Mouse (Mus musculus): ENCODE measurements at regions not wholly inside any gene's neighbourhood (a gene's known extent, or its start where the extent isn't known, plus 50 kb on each side); places are given as distances from the start of the nearest gene placed in this dataset.
A peak's percentile ranks its signal among the peaks of the same experiment; 100 is the strongest.

- no peak for DNase-seq (ENCODE audit: low spot score in 2 of 2)
These were observed 127.0 kb downstream of the Gadd45g start for GRCm38 (mm10) chr13:51973461-51973860.

DNA sequence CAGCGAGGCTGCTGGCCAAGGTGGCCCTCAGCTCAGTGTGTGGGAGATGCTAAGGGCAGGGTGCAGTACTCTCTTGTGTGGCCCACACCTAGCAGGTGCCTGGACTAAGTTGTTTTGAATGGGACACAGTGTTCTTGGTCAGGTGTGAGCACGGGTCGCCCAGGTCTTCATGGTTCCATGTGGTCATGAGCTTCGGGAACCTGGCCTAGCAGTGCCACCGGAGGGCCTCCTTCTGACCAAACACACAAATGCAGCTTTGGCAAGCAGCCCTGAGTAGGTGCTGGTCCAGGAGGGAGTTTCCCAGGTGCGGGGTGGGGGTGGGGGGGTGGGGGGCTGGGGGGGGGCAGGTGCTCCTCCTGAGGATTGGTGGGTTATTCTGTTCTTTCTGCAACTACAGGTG lies 127.6 kb downstream of the Gadd45g start:
- no peak for DNase-seq (ENCODE audit: low spot score in 2 of 2)

- no peak for DNase-seq (ENCODE audit: low spot score in 2 of 2)
These were observed 128.9 kb downstream of the Gadd45g start for GRCm38 (mm10) chr13:51975330-51975729.

DNA sequence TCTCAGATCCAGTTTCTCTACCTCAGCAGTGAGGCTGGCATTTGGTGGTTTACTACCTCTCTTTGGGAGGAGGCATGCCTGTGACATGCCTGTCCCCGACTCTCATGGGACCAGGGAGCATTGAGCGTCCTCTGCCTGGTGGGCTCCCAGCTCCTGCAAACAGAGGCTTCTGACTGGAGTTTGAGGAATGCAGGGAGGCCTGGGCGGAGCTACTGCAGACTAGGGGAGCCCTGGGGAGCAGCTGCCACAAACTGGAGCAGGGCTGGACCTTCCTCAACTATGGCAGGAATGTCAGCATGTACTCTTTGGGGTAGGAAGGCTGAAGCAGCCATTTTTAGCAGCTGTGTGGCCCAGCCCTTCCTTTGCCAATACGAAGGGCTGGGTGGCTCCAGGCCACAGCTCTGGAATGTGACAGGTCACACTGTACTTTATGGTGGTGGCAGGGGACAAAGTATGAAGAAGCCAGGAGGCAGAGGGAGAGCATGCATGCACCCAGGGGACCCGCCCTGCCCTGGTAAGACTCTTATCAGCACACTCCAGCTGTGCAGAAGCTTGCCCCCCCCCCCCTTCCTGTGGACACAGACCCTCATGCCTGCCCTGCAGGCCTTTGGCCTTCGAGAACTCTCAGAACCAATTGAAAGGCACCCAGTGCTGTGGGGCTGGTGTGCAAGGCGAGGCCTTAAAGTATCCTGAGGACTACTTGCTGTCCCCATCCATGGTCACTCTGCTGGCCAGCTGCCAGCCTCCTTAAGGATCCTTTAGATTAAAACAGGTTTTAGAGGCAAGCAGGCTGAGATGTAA lies 129.5 kb downstream of the Gadd45g start:
- DNase-seq (ENCODE audit: low spot score in 2 of 2) = peak; percentile 65 to 78

DNA sequence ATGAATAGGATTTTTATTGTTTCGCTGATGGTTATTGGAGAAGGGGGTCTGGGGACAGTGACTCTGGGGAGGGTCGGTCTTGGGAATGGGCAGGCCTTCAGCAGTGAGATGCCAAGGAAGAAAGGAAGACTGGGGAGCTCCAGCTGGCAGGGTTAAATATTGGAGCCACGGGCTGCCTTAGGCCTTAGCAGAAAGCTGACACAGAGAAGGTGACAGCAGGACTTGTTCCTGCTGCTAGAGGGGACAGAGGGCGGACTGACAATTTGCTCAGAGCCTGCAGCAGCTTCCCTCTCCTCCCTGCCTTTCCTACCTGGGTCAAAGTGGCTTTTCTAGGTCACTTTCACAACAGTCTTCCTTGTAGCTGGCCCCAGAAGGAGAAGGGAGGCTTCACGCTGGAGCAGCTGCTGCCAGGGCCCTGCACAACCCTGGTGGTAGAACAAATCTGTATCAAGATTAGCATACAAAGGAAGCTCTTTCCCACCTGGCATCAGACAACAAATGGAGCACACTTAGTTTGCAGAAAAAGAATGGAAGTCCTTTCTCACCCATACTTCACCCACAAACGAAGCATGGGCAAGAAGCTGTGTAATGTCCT lies 130.2 kb downstream of the Gadd45g start:
- DNase-seq (ENCODE audit: low spot score in 2 of 2) = no peak

DNA sequence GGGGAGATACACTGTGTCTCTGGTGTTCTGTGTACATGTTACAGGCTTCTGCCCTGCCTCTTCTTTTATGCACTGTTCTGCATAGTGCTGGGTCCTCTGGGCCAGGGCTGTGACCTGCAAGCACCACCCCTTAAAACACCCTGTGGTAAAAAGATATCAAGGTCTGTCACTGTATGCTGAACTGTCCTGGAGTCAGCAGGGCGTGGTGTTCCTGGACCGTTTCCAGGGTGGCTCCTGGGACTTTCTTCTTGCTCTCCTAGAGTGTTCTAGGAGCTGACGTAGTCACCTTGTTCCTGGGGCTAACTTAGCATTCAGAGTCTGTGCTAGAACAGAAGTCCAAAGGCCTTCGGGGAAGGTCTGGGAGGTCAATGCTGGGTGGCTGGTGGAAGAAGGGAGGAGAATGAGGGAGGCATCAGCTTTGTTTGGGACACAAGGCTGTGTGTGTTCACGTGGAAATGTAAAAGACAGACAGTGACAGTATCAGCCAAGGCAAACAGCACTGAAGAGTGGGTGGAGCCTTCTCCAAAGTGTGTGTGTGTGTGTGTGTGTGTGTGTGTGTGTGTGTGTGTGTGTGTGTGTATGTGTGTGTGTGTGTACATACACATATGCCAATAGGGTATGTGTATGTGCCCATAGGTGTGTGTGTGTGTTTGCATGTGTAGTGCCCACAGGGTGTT lies 133.0 kb downstream of the Gadd45g start:
- DNase-seq (ENCODE audit: low spot score in 2 of 2) = peak; percentile 87

GRCm38 (mm10) chr13:51980344-51980743 lies 133.9 kb downstream of the Gadd45g start:
- DNase-seq (ENCODE audit: low spot score in 2 of 2) = no peak

GRCm38 (mm10) chr13:51983002-51983401 lies 136.5 kb downstream of the Gadd45g start:
- no peak for DNase-seq (ENCODE audit: low spot score in 2 of 2)

DNA sequence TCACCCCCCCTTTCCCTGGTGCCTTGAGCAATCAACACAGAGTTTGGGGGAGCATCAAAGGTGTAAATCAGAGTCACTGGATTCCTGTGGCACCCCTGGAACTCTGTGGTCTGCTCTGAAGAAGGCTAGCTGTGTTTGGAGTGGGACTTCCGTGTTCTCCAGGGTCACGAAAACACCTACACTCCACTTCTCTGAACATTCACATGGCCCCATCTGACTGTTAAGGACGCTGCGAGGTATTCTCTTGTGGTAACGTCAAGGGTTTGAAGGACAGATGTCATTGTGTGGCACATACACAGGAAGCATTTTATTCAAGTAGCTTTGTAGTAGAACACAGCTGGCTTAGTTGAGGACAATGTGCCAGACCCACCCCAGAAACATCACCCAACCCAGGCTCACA lies 137.1 kb downstream of the Gadd45g start:
- no peak for DNase-seq (ENCODE audit: low spot score in 2 of 2)

GRCm38 (mm10) chr13:51991339-51991738 lies 144.9 kb downstream of the Gadd45g start:
- DNase-seq (ENCODE audit: low spot score in 2 of 2) = no peak

DNA sequence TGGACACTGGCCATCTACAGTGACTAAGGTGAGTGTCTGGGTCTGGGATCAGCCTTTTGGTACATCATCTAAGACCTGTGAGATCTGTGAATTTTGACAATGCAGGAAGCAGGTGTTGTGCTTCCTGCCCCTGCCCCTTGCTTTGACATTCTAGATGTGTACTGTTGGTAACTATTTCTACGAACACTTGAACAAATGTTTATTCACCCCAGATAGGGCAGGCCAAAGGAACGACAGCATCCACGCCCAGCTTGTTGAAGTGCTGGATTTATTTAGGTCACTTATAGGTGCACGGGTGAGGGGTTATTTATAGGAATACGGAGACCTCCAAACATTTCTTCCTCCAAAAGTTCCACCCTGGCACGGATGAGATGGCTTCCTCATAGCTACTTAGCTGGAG lies 146.4 kb downstream of the Gadd45g start:
- no peak for DNase-seq (ENCODE audit: low spot score in 2 of 2)

GRCm38 (mm10) chr13:51996163-51996562 lies 149.7 kb downstream of the Gadd45g start:
- DNase-seq (ENCODE audit: low spot score in 2 of 2) = no peak

DNA sequence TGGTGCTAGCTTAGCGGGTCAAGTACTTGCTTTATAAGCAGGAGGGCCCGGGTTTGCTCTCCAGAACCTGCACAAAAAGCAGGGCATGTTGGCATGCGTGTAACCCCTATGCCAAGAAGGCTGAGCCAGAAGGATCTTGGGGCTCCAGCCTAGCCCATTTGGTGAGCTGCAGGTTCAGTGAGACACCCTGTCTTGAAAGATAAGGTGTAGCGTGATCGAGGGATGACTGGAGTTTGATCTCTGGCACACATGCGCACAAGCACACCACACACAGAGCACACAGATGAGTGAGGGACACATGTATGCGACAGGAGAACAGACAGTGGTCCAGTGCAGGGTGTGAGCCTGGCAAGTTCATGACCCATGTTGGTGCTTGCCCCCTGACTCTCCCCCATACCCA lies 152.1 kb downstream of the Gadd45g start:
- peak in 1 of 2 experiments; percentile 44 for DNase-seq (ENCODE audit: low spot score in 2 of 2)

GRCm38 (mm10) chr13:52001811-52002210 lies 155.3 kb downstream of the Gadd45g start:
- DNase-seq (ENCODE audit: low spot score in 2 of 2) = no peak

DNA sequence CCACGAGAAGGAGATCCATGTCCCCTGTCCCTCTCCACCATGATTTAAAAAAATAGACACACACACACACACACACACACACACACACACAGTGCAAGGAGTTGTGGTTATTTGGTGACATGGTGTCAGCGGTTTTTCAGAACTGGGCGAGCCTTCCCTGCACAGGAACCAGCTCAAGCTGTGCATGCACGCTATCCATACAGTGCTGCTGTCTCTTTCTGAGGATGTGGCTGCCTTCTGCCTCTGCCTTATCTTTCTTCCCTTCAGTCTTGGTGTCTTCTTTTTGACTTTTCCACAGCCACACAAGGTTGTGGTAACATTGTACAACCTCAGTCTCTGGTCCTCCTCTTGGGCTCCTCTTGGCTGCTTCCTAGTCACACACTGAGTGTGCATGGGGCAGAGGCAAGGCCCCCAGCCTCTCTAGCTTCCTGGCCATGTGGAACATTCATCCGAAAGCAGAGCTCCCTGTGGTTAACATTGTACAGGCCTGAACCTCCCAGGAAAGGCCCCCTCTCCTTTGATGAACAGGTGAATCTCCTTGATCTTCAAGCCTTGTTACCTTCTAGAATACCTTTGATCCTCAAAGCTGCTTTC lies 157.6 kb downstream of the Gadd45g start:
- no peak for DNase-seq (ENCODE audit: low spot score in 2 of 2)

DNA sequence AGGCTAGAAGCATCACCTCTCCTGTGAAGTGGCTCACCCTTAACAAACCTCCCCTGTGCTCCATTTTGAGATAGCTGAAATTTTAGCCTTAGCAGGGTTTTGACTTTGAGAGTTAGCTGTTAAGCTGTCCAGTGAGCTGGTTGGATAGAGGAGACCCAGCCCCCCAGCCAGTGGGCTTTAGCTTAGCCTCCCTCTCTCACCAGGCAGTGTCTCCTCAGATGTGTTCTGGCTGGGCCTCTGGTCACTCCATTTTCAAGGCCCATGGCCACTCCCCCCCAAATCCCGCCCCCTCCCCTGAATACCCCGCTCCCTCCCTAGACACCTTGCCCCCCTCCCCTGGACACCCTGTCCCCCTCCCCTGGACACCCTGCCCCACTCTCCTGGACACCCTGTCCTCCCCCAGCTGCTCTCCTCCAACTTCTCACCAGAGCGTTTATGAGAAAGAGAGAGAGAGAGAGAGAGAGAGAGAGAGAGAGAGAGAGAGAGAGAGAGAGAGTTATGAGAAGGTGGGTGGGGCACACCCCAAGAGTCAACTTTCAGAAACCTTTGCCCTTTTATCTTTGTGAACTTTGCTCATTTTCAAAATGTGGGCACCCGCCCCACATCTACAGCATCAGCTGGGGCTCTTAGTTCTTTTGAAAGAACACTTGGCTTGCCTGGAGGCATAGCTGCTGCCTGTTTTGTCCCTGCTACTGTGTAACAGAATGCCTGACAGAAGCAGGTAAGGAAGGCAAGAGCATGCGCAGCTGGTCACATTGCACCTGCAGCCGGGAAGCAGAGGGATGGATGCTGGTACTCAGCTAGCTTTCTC lies 161.3 kb downstream of the Gadd45g start:
- DNase-seq (ENCODE audit: low spot score in 2 of 2) = no peak

DNA sequence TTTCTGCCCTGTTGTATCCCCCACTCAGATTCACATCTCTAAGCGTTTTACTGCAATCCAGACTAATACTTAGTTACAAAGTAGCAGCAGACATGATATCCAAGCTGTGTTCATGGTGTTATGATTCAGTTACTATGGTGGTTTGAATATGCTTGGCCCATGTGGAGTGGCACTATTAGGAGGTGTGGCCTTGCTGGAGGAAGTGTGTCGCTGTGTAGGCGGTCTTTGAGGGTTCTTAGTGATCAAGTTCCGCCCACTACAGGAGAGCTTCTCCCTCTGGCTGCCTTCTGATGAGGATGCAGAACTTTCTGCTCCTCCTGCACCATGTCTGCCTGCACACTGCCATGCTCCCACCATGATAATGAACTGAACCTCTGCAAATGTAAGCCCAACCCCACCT lies 162.8 kb downstream of the Gadd45g start:
- DNase-seq (ENCODE audit: low spot score in 2 of 2) = no peak

GRCm38 (mm10) chr13:52009766-52010165 lies 163.3 kb downstream of the Gadd45g start:
- no peak for DNase-seq (ENCODE audit: low spot score in 2 of 2)

DNA sequence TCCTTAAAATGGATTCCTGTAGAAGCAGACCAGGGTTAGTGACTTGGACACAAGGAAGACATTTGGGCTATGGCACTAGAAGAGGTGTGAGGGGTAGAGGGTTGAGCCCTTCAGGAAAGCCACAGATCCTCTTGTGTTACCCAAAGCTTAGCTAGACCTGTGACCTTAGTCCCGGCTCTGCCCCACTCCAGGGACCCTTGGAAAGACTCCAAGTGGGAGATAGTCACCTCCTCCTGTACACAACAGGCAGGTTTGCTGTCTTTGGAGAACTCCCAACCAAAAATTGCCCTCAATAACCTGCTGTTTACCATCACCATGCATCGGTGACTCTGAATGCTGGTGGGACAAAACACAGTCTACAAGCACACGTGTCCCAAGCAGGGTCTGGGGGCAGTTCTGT lies 164.5 kb downstream of the Gadd45g start:
- DNase-seq (ENCODE audit: low spot score in 2 of 2) = no peak

- DNase-seq (ENCODE audit: low spot score in 2 of 2) = no peak
These were observed 166.7 kb downstream of the Gadd45g start for GRCm38 (mm10) chr13:52013182-52013581.

- no peak for DNase-seq (ENCODE audit: low spot score in 2 of 2)
These were observed 167.3 kb downstream of the Gadd45g start for GRCm38 (mm10) chr13:52013757-52014156.

- no peak for DNase-seq (ENCODE audit: low spot score in 2 of 2)
These were observed 168.1 kb downstream of the Gadd45g start for GRCm38 (mm10) chr13:52014566-52014965.
